Mouse (Mus musculus) heart, postnatal 25 days (tissue): ENCODE data around the gene Gm20388. TPM values are rescaled to one million over a fixed set of nuclear protein-coding genes. Genes with fewer than 3 reads are reported as not detected.
A peak's percentile ranks its signal among the peaks of the same experiment; 100 is the strongest.

Experiments used
- DNase-seq: peaks from one replicate; pipeline ENCODE4 v3.0.0; 2022; ENCODE audit warnings: low spot score
- intact Hi-C: fragments of 180-260 bp; cut with DNase I; formaldehyde crosslinking; loops from one replicate; pipeline ENCODE4 v1.15.1; 2025
- total RNA-seq, 2 experiments: library from RNA; stranded (reverse); gene quantifications; 2 replicates each; pipeline ENCODE4 v1.2.3; 2021

Gm20388 gene
- total RNA-seq, 2 experiments from 2014 or later, result 2.7 TPM; not detected in 1

GRCm38 (mm10) chr8:122118536-122118935 is 2207.9 kb downstream of the Gm20388 start:
- intact Hi-C loops, result no loop called here
- no peak for DNase-seq

- DNase-seq, result no peak
- intact Hi-C loops, result no loop called here
Observed at GRCm38 (mm10) chr8:122124326-122124725, 2213.7 kb downstream of the Gm20388 start.

- intact Hi-C loops, result no loop called here
- no peak for DNase-seq
Observed at GRCm38 (mm10) chr8:122126659-122127058, 2216.0 kb downstream of the Gm20388 start.

- no peak for DNase-seq
- intact Hi-C loops, result loop anchor here (5.0 kb wide), 1 partner anchor 52 kb away; no protein-coding TSS in a partner anchor
Observed at GRCm38 (mm10) chr8:122134121-122134529, 2223.5 kb downstream of the Gm20388 start.

- DNase-seq, result no peak
- intact Hi-C loops, result no loop called here
Observed at GRCm38 (mm10) chr8:122135494-122135893, 2224.9 kb downstream of the Gm20388 start.

- intact Hi-C loops, result loop anchor here (2.0 kb wide), 1 partner anchor 161 kb away; no protein-coding TSS in a partner anchor
- DNase-seq, result peak; percentile 74
Observed at GRCm38 (mm10) chr8:122139784-122140183, 2229.1 kb downstream of the Gm20388 start.

- intact Hi-C loops, result no loop called here
- no peak for DNase-seq
Observed at GRCm38 (mm10) chr8:122140411-122140810, 2229.8 kb downstream of the Gm20388 start.

- DNase-seq, result no peak
- intact Hi-C loops, result no loop called here
Observed at GRCm38 (mm10) chr8:122142428-122142827, 2231.8 kb downstream of the Gm20388 start.

GRCm38 (mm10) chr8:122143231-122143630 is 2232.6 kb downstream of the Gm20388 start:
- intact Hi-C loops, result no loop called here
- DNase-seq, result no peak

GRCm38 (mm10) chr8:122144729-122145311 is 2234.2 kb downstream of the Gm20388 start:
- intact Hi-C loops, result no loop called here
- DNase-seq, result no peak

GRCm38 (mm10) chr8:122149045-122149444 is 2238.4 kb downstream of the Gm20388 start:
- intact Hi-C loops, result no loop called here

GRCm38 (mm10) chr8:122149606-122150005 is 2239.0 kb downstream of the Gm20388 start:
- DNase-seq, result no peak
- intact Hi-C loops, result no loop called here

More at GRCm38 (mm10) chr8:122149045-122149444, 2238.4 kb downstream of the Gm20388 start:
- no peak for DNase-seq

GRCm38 (mm10) chr8:122151541-122151940 is 2240.9 kb downstream of the Gm20388 start:
- intact Hi-C loops, result no loop called here
- DNase-seq, result no peak

- intact Hi-C loops, result no loop called here
- DNase-seq, result no peak
Observed at GRCm38 (mm10) chr8:122155082-122155643, 2244.5 kb downstream of the Gm20388 start.

- intact Hi-C loops, result no loop called here
- no peak for DNase-seq
Observed at GRCm38 (mm10) chr8:122155964-122156363, 2245.3 kb downstream of the Gm20388 start.

- intact Hi-C loops, result no loop called here
- no peak for DNase-seq
Observed at GRCm38 (mm10) chr8:122157689-122158088, 2247.0 kb downstream of the Gm20388 start.

- intact Hi-C loops, result no loop called here
- DNase-seq, result no peak
Observed at GRCm38 (mm10) chr8:122160165-122160564, 2249.5 kb downstream of the Gm20388 start.

GRCm38 (mm10) chr8:122162992-122163391 is 2252.4 kb downstream of the Gm20388 start:
- DNase-seq, result peak; percentile 26
- intact Hi-C loops, result loop anchor here (1.0 kb wide), 2 partner anchors 67 to 96 kb away; no protein-coding TSS in a partner anchor

GRCm38 (mm10) chr8:122167204-122167860 is 2256.7 kb downstream of the Gm20388 start:
- no peak for DNase-seq
- intact Hi-C loops, result no loop called here

- no peak for DNase-seq
- intact Hi-C loops, result no loop called here
Observed at GRCm38 (mm10) chr8:122169446-122169845, 2258.8 kb downstream of the Gm20388 start.

- intact Hi-C loops, result no loop called here
- no peak for DNase-seq
Observed at GRCm38 (mm10) chr8:122171823-122172222, 2261.2 kb downstream of the Gm20388 start.
